Mouse (Mus musculus) brain, embryonic 18.5 days (tissue): ENCODE measurements around the gene Nup35.

ENCODE experiments used
- DNase-seq: peaks from one replicate; pipeline ENCODE4 v3.0.0-alpha.2; 2012; ENCODE audit warnings: low read depth, low spot score

Nup35 gene

DNA sequence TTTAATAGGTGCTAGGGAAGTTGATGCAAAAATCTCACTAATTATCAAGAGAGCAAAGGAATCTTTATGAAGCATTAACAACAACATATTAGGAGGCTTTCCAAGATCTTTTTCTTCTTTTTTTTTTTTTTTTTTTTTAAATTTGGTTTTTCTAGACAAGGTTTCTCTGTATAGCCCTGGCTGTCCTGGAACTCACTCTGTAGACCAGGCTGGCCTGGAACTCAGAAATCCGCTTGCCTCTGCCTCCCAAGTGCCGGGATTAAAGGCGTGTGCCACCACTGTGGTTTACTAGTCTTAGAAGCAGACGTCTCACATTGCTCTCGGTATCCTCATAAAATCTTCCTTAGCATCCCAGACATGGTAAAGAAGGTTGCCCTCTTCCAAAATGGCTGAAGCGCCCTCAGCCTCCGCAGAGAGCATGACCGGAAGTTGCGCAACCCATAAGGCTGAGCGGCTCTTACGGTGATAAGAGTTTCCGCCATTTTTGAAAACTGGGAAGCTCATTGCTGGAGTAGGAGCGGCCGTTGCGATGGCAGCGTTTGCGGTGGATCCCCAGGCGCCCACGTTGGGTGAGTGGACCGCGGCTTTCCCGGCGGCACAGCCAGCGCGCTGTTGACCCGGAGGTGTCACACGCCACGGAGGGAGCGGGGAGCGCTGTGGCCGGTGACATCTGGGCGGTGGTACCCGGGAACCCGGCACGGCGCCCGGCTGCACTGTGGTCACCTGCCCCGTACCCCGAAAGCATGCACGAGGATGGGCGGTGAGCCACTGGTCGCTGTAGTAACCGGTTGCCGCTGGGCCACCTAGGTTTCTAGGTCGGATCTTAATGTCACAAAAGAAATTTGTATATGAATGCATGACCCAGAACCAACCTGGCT lies 21.6 kb downstream of the Nup35 start:
- DNase-seq = peak; percentile 83

DNA sequence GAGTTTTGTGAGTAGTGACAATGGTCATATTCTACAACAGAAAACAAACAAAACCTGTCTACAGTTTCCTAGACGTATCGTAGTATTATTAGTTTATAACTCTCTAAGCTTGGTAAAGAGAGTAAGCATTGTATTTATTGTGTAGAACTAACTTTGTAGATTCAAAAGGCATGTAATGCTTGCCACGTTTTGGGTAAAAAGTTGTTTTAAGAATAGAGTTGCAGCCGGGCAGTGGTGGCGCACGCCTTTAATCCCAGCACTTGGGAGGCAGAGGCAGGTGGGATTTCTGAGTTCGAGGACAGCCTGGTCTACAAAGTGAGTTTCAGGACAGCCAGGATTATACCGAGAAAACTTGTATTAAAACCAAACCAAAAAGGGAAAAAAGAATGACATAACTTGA lies 22.4 kb downstream of the Nup35 start:
- DNase-seq = no peak

DNA sequence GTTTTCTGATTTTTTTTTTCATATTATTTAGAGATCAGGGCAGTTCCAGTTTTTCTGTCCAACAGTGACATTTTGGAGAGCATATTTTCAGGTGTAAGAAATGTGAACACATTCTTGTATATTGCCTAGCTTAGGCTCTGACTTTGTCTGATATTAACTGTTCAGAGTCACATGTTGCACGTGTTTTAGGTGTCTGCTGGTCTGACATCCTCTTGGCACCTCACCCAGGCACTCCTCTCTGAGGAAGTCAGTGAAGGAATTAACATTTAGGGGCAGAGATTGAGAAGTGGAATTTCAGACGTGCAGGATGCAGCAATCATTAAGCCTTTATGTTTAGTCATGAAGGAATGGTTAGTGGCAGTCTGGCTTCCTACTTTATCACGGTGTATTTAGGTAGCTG lies 22.8 kb downstream of the Nup35 start:
- no peak for DNase-seq

DNA sequence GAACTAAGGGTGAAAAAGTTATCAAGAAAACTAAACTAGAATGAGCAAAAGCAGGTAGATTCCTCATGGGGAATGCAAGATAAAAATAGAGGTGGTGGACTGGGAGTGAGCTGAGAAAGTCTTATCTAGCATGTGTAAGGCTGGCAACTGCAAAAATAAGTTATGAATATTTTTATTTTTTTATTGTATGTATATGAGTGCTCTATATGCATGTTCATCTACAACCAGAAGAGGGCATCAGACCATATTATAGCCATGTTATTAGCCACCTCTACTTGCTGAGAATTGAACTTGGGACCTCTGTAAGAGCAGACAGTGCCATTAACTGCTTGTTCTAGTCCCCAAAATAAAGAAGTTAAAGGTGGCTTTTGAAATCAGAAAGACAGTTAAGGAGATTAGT lies 44.4 kb downstream of the Nup35 start:
- DNase-seq = no peak

DNA sequence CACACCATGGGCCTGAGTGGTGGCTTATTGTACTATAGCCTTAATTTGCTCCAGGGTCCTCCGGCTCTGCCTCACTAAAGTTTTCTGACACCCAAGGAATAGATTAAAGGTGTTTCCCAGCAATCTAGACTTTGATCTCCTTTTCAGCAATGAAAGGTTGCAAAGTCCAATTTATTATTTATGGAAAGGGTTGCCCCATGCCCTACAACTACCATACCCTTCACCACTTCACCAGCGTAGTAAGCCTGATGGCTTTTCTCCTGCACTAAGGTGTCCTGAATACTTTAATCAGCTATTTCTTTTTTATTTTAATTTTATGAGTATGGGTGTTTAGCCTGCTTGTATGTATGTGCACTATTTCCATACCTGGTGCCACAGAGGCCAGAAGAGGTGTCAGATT lies 45.6 kb downstream of the Nup35 start:
- no peak for DNase-seq

DNA sequence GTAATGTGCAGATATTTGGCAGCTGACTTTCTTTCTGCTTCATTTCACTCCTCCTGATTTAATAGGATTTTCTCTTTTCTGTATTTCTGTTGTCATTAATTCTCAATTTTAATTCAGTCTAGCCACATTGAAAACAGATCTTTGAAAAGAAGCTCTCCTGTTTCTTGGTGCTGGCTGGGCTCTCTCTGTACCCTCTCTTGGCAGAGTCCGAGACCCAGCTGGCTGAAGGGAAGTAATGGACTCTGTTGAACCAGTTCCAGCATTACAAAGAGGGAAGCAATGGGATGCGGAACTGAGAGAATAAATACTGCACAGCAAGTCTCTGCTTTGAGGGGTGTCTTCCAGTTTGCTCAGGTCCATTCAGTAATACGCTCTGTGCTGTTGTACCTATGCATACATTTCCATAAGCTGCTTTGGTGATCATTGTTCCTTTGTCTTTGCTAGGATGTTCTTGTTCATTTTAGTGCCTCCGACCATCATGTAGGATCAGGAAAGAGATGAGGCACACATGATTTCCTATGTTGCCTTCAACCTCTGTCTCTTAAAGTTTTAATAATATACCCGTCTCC lies 50.4 kb downstream of the Nup35 start:
- no peak for DNase-seq

DNA sequence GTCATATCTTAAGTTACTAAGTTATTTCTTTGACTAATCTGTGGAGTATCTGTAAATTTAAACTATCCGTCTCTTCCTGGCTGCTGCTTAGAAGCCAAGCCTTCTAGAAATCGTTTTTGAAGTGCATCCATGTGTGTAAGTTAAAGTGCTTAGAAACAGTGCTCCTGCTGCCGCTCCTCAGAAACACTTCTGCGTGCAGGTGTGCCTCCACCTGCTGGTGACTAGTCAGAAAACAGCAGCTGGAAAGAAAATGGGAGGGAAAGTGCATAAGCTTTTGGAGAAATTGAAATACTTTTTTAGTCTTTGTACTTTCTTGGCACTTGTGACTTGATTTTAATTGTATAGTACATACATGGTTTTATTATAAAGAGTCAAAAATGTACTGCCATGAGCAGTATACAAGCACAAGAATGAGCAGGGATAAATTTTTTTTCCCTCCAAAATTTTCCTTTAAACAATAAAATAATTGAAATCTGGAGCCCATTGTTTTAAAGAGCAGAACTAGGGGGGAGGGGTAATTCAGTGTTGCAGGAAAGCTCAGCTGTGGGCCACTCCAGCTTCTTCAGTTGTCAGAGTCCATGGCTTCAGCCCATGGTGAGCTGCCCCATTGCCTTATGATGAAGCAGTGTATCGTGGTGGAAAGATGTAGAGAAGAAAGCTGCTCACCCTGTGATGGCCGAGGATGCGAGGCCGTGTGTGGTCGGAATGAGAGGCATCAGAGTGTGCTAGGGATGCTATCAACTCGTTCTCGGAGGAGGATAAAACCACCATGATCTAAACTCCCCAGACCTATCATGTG lies 53.0 kb downstream of the Nup35 start:
- DNase-seq = no peak

DNA sequence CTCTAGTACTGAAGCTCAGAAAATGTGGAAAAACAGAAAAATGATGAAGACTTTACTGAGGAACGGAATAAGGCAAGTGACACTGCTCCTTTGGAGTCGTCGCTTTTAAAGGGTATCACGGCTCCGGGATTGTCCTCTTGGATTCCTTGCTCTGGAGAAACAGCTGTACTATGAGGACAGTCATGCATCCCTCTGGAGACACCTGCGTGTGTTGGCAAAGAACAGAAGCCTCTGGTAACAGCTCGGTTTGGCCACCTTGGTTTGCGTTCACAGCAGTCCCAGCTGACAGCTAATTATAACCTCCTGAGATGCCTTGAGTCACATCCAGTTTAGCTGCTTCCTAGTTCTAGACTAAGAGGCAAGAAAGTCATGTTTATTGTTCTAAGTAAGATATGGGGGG lies 61.8 kb downstream of the Nup35 start:
- no peak for DNase-seq

DNA sequence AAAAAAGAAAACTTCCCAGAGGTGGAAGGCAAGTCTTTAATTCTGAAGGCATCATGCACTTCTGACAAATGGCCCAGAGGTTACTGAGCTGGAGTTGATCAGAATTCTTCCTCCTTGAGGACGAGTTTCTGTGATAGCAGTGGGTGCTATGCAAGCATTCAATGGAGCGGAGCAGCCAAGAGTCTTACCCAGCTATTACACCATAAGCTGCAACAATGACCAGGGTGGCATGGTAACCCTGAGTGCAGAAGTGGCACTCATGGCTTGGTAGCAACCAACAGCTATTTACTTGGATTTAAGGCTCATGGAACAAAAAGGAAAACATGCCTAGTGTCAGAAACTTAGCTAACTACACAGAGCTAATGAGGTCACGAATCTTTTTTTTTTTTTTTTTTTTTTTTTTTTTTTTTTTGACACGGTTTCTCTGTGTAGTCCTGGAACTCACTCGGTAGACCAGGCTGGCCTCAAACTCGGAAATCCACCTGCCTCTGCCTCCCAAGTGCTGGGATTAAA lies 66.7 kb downstream of the Nup35 start:
- DNase-seq = no peak

DNA sequence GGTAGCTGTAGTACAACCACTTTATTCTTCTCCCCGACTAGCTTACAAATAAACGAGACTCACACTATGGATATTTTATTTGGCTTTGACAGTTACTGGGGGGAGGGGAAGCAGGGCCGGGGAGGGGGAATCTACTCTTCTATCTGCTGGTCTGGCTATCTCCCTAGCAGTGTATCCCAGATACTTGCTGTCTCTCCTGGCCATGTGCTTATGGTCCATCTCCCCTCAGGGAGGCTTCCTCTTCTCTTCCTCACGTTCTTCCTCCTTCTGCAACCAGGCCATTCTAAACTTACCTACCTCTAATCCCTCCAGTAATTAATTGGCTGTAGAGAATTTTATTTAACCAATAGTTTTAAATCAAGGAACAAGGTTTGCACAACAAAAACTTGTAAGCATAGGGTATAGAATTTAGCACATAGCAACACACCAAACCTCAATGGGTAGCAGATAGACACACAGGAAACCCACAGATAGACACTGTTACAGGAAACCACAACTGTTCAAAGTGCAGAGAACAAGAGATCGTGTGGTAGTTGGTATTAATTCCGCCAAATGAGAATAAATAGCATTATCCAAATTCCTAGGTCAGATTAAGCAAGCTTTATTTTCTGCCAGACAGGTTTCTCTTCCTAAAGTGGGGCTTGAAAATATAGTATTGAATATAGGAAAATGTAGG lies 67.5 kb downstream of the Nup35 start:
- no peak for DNase-seq

DNA sequence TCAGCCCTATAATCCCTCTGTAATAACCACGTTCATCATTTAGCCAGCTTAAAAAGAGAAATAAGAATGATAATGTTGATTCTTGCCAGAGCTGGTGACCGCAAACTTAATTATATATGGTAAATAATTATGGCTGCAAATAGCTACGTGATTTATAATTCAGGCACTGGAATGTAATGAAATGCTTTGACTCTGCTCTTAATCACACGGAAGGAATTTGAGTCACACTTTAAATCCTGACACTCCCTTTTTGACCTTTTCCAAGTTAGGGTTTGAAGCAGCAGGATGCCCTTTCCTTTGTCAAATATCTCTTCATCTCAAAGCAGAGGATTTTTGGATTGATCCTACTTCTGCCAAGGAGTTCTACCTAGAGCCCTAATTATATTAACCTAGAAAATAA lies 71.2 kb downstream of the Nup35 start:
- DNase-seq = no peak

DNA sequence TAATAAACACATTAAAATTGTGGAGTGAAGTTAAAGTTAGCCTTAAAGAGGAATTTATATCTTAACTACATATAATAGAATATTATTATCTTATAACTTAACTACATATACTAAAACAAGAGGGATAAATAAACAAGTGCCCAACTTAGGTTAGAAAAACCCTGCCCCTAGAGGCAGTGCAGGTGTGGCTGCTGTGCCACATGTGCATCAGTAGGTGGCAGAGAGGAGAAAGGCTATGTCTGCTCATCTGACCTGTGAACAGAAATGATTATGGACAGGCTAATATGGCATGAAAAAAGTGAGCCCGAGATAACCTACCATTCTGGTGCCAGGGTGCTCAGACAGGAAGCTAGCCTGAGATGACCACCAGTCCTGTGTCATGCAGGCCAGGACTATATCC lies 90.4 kb downstream of the Nup35 start:
- no peak for DNase-seq
